Mouse (Mus musculus) testis, adult 2 months (tissue): Measurements from ENCODE around the gene Vwc2. TPM values are rescaled to one million over a fixed set of nuclear protein-coding genes. Genes with fewer than 3 reads are reported as not detected.

Source experiments
- H3K27ac ChIP-seq: fragments of 200-500 bp; 2 replicates; pipeline ENCODE4 v1.5.1; 2012; ENCODE audit warnings: low read depth, low read length; ENCODE audit not compliant: control insufficient read depth, insufficient read depth
- H3K27me3 ChIP-seq: fragments of 200-500 bp; 2 replicates; pipeline ENCODE4 v1.6.1; 2012; ENCODE audit warnings: mild to moderate bottlenecking, low read length, moderate library complexity; ENCODE audit not compliant: control insufficient read depth, insufficient read depth
- H3K36me3 ChIP-seq: fragments of 200-500 bp; 2 replicates; pipeline ENCODE4 v1.6.1; 2012; ENCODE audit warnings: mild to moderate bottlenecking, low read length; ENCODE audit not compliant: control insufficient read depth, insufficient read depth
- H3K4me1 ChIP-seq: fragments of 200-500 bp; 2 replicates; pipeline ENCODE4 v1.6.1; 2012; ENCODE audit warnings: low read length; ENCODE audit not compliant: control insufficient read depth, insufficient read depth
- H3K4me3 ChIP-seq: fragments of 200-500 bp; 2 replicates; pipeline ENCODE4 v1.5.1; 2012; ENCODE audit warnings: low read depth, mild to moderate bottlenecking, low read length, moderate library complexity, mixed read lengths; ENCODE audit not compliant: control insufficient read depth
- CTCF ChIP-seq: fragments of 200-500 bp; IDR thresholded peaks from 2 replicates; pipeline ENCODE4 v1.5.1; 2012; ENCODE audit warnings: low read depth, mild to moderate bottlenecking, inconsistent platforms, low read length, moderate library complexity; ENCODE audit not compliant: control insufficient read depth, insufficient read depth, insufficient replicate concordance
- POLR2A ChIP-seq: fragments of 200-500 bp; IDR thresholded peaks from 2 replicates; pipeline ENCODE4 v1.6.1; 2012; ENCODE audit warnings: low read depth, mild to moderate bottlenecking, inconsistent platforms, low read length, moderate library complexity; ENCODE audit not compliant: control insufficient read depth
- polyA plus RNA-seq: library from polyadenylated mRNA; depleted of rRNA; stranded (reverse); fragments of >200 nt; gene quantifications from 2 replicates; pipeline ENCODE4 v1.2.3, GENCODE M21; 2012; rRNA removed

Vwc2 gene
- polyA plus RNA-seq: 0.07 and 0.10 TPM in 2 replicates

DNA sequence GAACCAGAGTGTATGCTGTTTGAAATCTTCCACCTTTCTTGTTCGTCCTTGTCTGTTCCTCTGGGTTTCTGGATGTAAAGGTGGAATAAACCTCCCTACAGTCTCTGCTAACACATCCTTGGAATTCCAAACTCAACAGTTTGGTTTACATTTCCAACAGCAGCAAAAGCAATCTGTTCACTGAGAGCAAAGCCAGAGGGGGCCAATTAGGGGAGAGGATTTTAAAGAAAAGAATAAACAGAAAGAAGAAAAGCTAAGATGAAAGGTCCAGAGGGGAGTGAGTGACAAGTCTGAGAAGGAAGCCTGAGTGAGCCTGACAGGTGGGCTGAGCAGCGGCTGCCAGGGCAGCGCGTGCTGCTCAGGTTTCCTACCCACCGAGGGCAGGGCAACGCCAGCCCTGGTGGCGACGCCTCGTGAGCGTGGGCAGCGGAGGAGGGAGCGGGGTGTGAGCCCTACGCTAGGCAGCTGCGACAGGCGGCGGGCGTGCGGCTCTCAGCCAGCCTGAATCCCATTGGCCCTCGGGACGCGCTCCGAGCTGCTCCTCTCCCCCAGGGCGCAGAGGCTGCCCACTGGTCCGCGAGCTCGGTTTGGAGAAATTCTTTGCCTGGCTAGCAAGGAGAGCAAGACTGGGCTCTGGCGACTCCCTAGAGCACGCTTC lies at the start of gene Vwc2:
Vwc2 (plus strand) TSS at position 648 of the 658 bp plus-strand sequence.
- TF ChIP-seq CTCF: no peak
- TF ChIP-seq POLR2A: no peak
- no peaks in the 10 kb centered on the region for H3K27me3 ChIP-seq
- no peak within 1 kb of the TSS for H3K4me3 ChIP-seq
- no peak within 1 kb of the TSS for H3K27ac ChIP-seq
- H3K4me1 ChIP-seq: peaks cover 8% of the 10 kb centered on the region
- no peaks in the 10 kb centered on the region for H3K36me3 ChIP-seq

- Histone ChIP-seq H3K4me1 (no peaks in the 10 kb centered on the region), H3K4me3 (no peak overlapping the region), H3K27me3 (no peaks in the 10 kb centered on the region), H3K27ac (no peak overlapping the region), H3K36me3 (no peaks in the 10 kb centered on the region)
- no peak for TF ChIP-seq CTCF
- TF ChIP-seq POLR2A: no peak
Observed at GRCm38 (mm10) chr11:11088162-11088756, 25.8 kb upstream of the Vwc2 start.

GRCm38 (mm10) chr11:11097606-11098005 lies 16.4 kb upstream of the Vwc2 start:
- Histone ChIP-seq H3K4me3 (no peak overlapping the region), H3K27ac (no peak overlapping the region), H3K36me3 (no peaks in the 10 kb centered on the region), H3K27me3 (no peaks in the 10 kb centered on the region), H3K4me1 (no peaks in the 10 kb centered on the region)
- no peak for TF ChIP-seq POLR2A
- TF ChIP-seq CTCF: no peak

DNA sequence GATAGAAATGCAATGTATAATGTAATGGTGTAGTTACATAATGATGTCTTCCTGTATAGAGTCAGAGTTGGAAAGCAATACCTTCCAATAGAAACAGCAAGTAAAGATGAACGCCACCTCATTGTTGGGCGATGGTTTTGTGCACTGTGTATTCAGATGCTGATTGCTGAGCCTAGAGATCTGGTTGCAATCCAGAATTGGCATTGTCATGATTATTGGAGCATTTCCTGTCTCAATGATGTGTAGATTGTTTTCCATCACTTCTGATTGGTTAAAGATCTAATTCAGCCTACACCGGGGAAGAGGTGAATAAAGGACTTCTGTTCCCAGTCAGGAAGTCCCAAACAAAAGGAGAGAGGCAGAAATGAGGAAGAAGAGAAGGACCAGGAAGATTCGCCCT lies 15.7 kb upstream of the Vwc2 start:
- H3K27ac ChIP-seq: no peak overlapping the region
- no peaks in the 10 kb centered on the region for H3K36me3 ChIP-seq

DNA sequence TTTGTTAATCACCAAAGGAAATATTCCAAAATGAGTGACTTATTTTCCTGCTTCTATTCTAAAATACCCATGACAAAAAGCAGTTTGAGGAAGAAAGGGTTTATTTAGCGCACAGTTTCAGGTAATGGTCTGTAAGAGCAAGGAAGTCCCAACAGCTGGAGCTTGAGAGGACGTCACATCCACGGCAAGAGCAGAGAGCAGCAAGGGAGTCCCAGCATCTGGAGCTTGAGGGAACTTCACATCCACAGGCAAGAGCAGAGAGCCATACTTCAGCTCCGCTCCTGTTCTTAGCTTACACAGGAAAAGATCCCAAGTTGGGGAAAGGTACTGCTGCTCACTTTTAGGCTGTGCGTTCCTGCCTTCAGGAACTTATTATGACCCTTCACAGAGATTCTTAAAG lies 15.0 kb upstream of the Vwc2 start:
- no peaks in the 10 kb centered on the region for H3K27me3 ChIP-seq
- H3K36me3 ChIP-seq: no peaks in the 10 kb centered on the region
- H3K4me3 ChIP-seq: no peak overlapping the region
- no peak overlapping the region for H3K27ac ChIP-seq
- H3K4me1 ChIP-seq: no peaks in the 10 kb centered on the region
- TF ChIP-seq POLR2A: no peak
- TF ChIP-seq CTCF: no peak

More for the DNA sequence above, 15.7 kb upstream of the Vwc2 start:
- Histone ChIP-seq H3K4me3 (no peak overlapping the region), H3K27me3 (no peaks in the 10 kb centered on the region), H3K4me1 (no peaks in the 10 kb centered on the region)
- no peak for TF ChIP-seq CTCF
- no peak for TF ChIP-seq POLR2A

DNA sequence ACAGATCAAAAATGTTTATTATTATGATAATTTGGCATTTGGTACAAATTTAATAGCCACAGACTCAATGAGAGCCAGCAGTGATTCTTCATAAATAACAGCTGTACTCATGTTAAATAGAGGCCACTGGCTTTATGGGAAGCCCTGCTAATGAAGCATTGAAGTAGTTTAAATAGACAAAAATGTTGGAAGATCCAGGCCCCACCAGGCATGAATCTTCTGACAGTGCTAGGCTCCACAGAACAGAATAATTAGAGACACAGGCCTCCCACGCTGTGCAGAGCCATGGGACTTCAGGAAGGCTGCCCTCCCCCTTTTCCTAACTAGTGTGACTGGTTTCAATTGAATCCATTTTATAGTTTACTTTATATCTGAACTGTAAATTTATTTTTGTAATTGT lies 11.8 kb upstream of the Vwc2 start:
- H3K27me3 ChIP-seq: no peaks in the 10 kb centered on the region
- TF ChIP-seq CTCF (no peak), POLR2A (no peak)
- H3K4me3 ChIP-seq: no peak overlapping the region
- no peaks in the 10 kb centered on the region for H3K36me3 ChIP-seq
- no peaks in the 10 kb centered on the region for H3K4me1 ChIP-seq
- no peak overlapping the region for H3K27ac ChIP-seq

DNA sequence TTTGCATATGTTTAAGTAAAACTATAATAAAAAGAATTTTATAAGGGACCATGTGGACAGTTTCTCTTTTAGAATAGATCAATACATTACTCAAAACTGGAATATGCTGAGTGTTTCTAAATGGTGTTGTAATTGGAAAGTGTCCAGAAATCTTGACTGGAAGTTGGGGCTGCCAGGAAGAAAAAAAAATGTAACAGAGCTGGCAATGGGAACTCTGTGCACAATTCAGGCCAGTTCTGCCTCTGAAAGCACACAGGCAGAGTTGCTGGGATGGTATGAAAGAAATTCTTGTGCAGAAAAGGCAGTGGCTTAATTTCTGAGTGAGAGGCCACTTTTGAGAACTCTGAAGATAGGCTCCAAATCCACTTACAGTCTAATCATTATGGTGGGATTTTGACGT lies 11.4 kb upstream of the Vwc2 start:
- H3K27me3 ChIP-seq: no peaks in the 10 kb centered on the region
- no peak overlapping the region for H3K4me3 ChIP-seq
- no peak for TF ChIP-seq POLR2A
- no peaks in the 10 kb centered on the region for H3K4me1 ChIP-seq
- H3K36me3 ChIP-seq: no peaks in the 10 kb centered on the region
- H3K27ac ChIP-seq: no peak overlapping the region
